Mouse (Mus musculus) E14TG2a.4 (cell line): ENCODE measurements around the gene Spopl.
"Not testable (repeated sequence)": the region's sequence is repeated elsewhere in the genome, so short reads cannot be mapped to it uniquely, and the experiment has no call there.

Experiments
- CTCF ChIP-seq: conservative IDR thresholded peaks from 2 replicates; pipeline ENCODE4 v1.5.1; 2014; ENCODE audit warnings: low read length
- NANOG ChIP-seq: IDR thresholded peaks from 2 replicates; pipeline ENCODE4 v1.6.1; 2014; ENCODE audit warnings: borderline replicate concordance, low read length, mixed read lengths
- POU5F1 ChIP-seq: IDR thresholded peaks from 2 replicates; pipeline ENCODE4 v1.6.1; 2014; ENCODE audit warnings: low read length, borderline replicate concordance

DNA sequence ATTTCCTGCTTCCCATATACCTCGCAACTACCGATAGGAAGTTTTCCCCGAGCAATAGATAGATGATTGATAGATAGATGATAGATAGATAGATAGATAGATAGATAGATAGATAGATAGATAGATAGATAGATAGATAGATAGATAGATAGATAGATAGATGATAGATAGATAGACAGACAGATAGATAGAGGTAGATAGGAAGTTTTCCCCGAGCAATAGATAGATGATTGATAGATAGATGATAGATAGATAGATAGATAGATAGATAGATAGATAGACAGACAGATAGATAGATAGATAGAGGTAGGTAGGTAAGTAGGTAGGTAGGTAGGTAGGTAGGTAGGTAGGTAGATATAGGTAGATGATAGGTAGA is 239 bp upstream of the Spopl start:
- TF ChIP-seq CTCF, POU5F1, NANOG: not testable (repeated sequence)
